Mouse (Mus musculus): ENCODE data around the gene Gli2. TPM values are rescaled to one million over a fixed set of nuclear protein-coding genes. Genes with fewer than 3 reads are reported as not detected.

The Gli2 gene
- total and polyA plus RNA-seq, 2 experiments from 2014 or later, result 3.0 to 13.9 TPM

DNA sequence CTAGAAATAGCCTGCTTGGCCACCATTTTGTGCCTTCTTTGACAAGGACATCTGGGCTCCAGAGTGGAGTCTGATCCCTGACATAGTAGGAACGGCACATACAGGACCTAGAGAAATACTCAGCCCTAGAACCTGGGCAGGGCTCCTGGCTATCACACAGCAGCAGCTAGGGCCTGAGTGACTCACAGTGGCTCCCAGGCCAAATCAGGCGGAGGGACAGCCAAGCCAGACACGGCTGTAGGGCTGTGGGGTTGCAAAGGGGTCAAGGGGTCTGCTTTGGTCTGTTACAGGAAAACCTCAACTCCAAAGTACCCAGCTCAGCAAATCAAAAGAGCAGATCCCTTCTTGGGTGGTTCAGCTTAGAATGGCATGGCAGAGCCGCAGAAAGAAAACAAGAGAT lies 115.2 kb downstream of the Gli2 start:
- no peak overlapping the region for H3K27ac ChIP-seq
- H3K9me3 ChIP-seq (ENCODE audit: low read length), result no peaks in the 10 kb centered on the region
- ATAC-seq (no peak), DNase-seq (ENCODE audit: low spot score) (no peak)
- no peak for TF ChIP-seq CTCF (IDR thresholded peaks at IDR 0.05; ENCODE audit: low read depth)
- H3K4me1 ChIP-seq (ENCODE audit: insufficient read depth, low read length), result peaks cover 22% of the 10 kb centered on the region
- H3K27me3 ChIP-seq (ENCODE audit: insufficient read depth, low read length), result no peaks in the 10 kb centered on the region
- no peaks in the 10 kb centered on the region for H3K36me3 ChIP-seq (ENCODE audit: insufficient read depth, low read length)
- H3K4me3 ChIP-seq (ENCODE audit: low read length), result no peak overlapping the region
- 66% methylated on average over 4 of the region's 4 CpGs for whole genome bisulfite sequencing
- H3K4me2 ChIP-seq (ENCODE audit: low read depth, low read length), result no peak overlapping the region
- H3K9ac ChIP-seq (replicated peaks; ENCODE audit: low read length), result no peak overlapping the region

- Histone ChIP-seq H3K9me3 (ENCODE audit: low read length) (no peaks in the 10 kb centered on the region), H3K4me3 (ENCODE audit: low read length) (no peak overlapping the region), H3K4me1 (ENCODE audit: insufficient read depth, low read length) (peaks cover 22% of the 10 kb centered on the region), H3K27me3 (ENCODE audit: insufficient read depth, low read length) (no peaks in the 10 kb centered on the region), H3K27ac (no peak overlapping the region), H3K36me3 (ENCODE audit: insufficient read depth, low read length) (no peaks in the 10 kb centered on the region), H3K9ac (replicated peaks; ENCODE audit: low read length) (no peak overlapping the region), H3K4me2 (ENCODE audit: low read depth, low read length) (no peak overlapping the region)
- DNase-seq (ENCODE audit: low spot score) (peak; percentile 60), ATAC-seq (peak; percentile 77)
- no peak for TF ChIP-seq CTCF (IDR thresholded peaks at IDR 0.05; ENCODE audit: low read depth)
- 17% methylated on average over 4 of the region's 4 CpGs for WGBS
Measured at GRCm38 (mm10) chr1:118936108-118936507, 117.3 kb downstream of the Gli2 start.

DNA sequence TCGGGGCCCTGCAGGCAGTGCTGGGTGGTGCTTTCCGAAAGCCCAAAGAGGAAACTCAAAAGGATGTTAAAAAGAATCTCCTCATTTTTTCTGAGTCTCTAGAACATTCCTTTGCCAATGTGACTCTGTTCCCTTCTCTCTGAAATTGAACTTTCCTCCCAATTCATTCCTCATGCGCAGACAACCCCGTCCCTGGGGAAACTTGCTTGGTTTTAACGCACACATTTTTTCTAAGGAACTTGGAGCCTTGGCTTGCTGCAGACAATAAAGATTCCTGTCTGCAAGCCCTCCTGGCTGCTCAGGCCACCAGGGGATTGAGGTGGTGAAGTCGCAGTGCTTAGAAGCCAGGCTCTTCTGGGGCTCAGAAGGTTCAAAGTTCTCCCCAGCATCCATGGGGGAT lies 117.9 kb downstream of the Gli2 start:
- Histone ChIP-seq H3K9me3 (ENCODE audit: low read length) (no peaks in the 10 kb centered on the region), H3K27ac (no peak overlapping the region), H3K4me1 (ENCODE audit: insufficient read depth, low read length) (peaks cover 22% of the 10 kb centered on the region), H3K27me3 (ENCODE audit: insufficient read depth, low read length) (no peaks in the 10 kb centered on the region), H3K9ac (replicated peaks; ENCODE audit: low read length) (no peak overlapping the region), H3K4me2 (ENCODE audit: low read depth, low read length) (no peak overlapping the region), H3K36me3 (ENCODE audit: insufficient read depth, low read length) (no peaks in the 10 kb centered on the region), H3K4me3 (ENCODE audit: low read length) (no peak overlapping the region)
- ATAC-seq (no peak), DNase-seq (ENCODE audit: low spot score) (no peak)
- WGBS, result 52% methylated on average over 6 of the region's 6 CpGs
- TF ChIP-seq CTCF (IDR thresholded peaks at IDR 0.05; ENCODE audit: low read depth), result no peak

DNA sequence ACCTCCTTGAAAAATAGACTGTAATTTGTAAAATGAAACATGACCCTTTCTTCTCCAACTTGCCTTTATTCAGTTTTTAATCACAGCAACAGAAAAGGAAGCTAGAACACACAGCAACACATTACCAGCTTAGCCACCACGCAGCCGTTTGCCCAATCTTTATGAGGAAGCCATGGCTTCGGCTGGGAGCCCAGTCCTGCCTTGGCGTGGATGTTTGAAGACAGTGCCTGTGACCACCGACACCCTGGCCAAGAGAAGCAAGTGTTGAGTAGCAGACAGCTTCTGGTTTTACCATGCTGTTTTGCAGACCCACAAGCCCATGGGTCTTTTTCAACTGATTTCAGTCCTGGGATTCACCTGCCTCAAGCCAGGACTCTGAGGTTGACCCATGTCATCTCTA lies 121.3 kb downstream of the Gli2 start:
- Histone ChIP-seq H3K9ac (replicated peaks; ENCODE audit: low read length) (no peak overlapping the region), H3K9me3 (ENCODE audit: low read length) (no peaks in the 10 kb centered on the region), H3K27me3 (ENCODE audit: insufficient read depth, low read length) (no peaks in the 10 kb centered on the region), H3K4me2 (ENCODE audit: low read depth, low read length) (no peak overlapping the region), H3K27ac (no peak overlapping the region), H3K4me1 (ENCODE audit: insufficient read depth, low read length) (peaks cover 12% of the 10 kb centered on the region), H3K4me3 (ENCODE audit: low read length) (no peak overlapping the region), H3K36me3 (ENCODE audit: insufficient read depth, low read length) (no peaks in the 10 kb centered on the region)
- ATAC-seq, result no peak
- DNase-seq (ENCODE audit: low spot score), result no peak
- no peak for TF ChIP-seq CTCF (IDR thresholded peaks at IDR 0.05; ENCODE audit: low read depth)
- WGBS, result 91% methylated on average over 5 of the region's 5 CpGs

DNA sequence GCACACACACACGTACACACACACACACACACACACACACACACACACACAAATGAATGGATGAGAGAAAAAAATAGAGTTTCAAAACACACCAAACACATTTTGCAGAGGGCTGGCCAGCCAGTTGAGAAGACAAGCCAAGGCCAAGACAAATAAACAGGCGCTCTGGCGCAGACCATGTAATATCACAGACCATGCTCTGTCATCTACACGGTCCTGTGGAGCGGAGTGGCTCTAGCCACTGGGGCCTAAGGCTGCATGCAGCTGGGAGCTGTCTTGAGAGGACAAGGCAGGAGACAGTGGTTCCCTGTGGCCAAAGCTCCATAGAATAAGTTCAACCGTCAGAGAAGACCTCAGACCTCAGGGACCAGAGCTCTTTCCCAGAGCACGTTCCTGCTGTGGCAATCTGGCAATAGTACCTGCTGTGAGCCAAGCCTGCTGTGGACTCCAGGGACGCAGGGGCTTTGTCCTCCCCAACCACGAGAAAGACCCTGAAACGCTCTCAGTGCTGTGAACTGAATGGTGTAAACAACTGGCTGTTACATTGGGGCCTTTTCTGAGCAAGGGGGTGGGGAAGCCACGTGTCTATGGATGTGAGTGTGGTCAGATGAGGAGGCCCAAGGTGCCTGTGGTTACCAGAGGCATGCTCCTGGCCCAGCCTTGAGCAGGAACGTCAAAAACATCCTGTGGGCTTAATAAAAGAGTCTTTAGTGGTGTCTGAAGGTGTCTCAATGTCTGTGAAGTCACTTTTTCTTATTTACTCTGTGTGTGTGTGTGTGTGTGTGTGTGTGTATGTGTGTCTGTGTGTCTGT lies 125.7 kb downstream of the Gli2 start:
- no peak overlapping the region for H3K27ac ChIP-seq
- TF ChIP-seq CTCF (IDR thresholded peaks at IDR 0.05; ENCODE audit: low read depth), result no peak
- WGBS, result 57% methylated on average over 12 of the region's 12 CpGs
- no peak overlapping the region for H3K9ac ChIP-seq (replicated peaks; ENCODE audit: low read length)
- no peak for DNase-seq (ENCODE audit: low spot score)
- H3K4me2 ChIP-seq (ENCODE audit: low read depth, low read length), result no peak overlapping the region
- H3K4me3 ChIP-seq (ENCODE audit: low read length), result no peak overlapping the region
- no peaks in the 10 kb centered on the region for H3K9me3 ChIP-seq (ENCODE audit: low read length)
- H3K4me1 ChIP-seq (ENCODE audit: insufficient read depth, low read length), result no peaks in the 10 kb centered on the region
- no peaks in the 10 kb centered on the region for H3K36me3 ChIP-seq (ENCODE audit: insufficient read depth, low read length)
- H3K27me3 ChIP-seq (ENCODE audit: insufficient read depth, low read length), result no peaks in the 10 kb centered on the region
- ATAC-seq, result no peak

DNA sequence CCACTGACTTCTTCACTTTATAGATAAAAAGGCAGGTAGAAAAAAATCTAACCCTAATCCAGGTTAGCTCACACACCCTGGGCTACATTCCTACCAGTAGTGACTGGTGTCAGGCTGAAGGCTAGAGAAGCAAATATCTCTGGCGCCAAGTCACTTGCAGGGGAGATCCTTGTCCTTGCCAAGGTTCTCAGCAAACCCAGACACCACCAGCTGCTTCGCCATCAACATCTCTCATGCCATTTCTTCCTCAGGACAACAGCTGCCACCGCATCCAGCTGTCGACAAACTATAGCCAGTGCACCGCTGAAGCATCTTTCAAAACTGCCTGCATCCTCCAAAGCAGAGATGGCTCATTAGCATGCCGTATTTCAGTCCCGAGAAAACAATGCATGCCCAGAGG lies 126.9 kb downstream of the Gli2 start:
- TF ChIP-seq CTCF (IDR thresholded peaks at IDR 0.05; ENCODE audit: low read depth), result no peak
- Histone ChIP-seq H3K9ac (replicated peaks; ENCODE audit: low read length) (no peak overlapping the region), H3K27me3 (ENCODE audit: insufficient read depth, low read length) (no peaks in the 10 kb centered on the region), H3K9me3 (ENCODE audit: low read length) (no peaks in the 10 kb centered on the region), H3K4me2 (ENCODE audit: low read depth, low read length) (no peak overlapping the region), H3K27ac (no peak overlapping the region), H3K4me3 (ENCODE audit: low read length) (no peak overlapping the region), H3K36me3 (ENCODE audit: insufficient read depth, low read length) (no peaks in the 10 kb centered on the region), H3K4me1 (ENCODE audit: insufficient read depth, low read length) (no peaks in the 10 kb centered on the region)
- 59% methylated on average over 7 of the region's 7 CpGs for WGBS
- peak; percentile 37 for DNase-seq (ENCODE audit: low spot score)
- ATAC-seq, result no peak

DNA sequence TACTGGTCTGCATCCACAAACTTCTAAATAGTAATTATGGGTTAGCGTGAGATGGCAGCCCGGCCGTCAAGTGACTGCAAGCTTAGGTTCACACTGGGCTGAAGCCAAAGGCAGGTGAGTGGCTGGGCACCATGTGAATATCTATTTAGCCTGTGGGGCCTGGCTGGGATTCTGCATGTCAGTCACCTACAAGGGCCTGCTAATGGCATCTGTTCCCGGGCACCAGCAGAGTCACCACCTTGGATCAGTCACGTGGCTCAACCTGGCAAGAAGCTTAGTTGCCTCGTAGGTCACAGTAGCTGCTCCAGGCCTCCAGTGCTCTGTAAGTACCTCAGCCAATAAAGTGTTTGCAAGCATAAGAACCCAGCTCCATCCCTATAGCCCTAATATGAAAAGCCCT lies 131.2 kb downstream of the Gli2 start:
- Histone ChIP-seq H3K9me3 (ENCODE audit: low read length) (no peaks in the 10 kb centered on the region), H3K4me1 (ENCODE audit: insufficient read depth, low read length) (no peaks in the 10 kb centered on the region; the same call in 1 of the 2 replicates), H3K9ac (replicated peaks; ENCODE audit: low read length) (no peak overlapping the region), H3K27ac (no peak overlapping the region), H3K4me3 (ENCODE audit: low read length) (no peak overlapping the region), H3K27me3 (ENCODE audit: insufficient read depth, low read length) (no peaks in the 10 kb centered on the region), H3K36me3 (ENCODE audit: insufficient read depth, low read length) (no peaks in the 10 kb centered on the region), H3K4me2 (ENCODE audit: low read depth, low read length) (no peak overlapping the region)
- 66% methylated on average over 6 of the region's 6 CpGs for WGBS
- ATAC-seq (no peak), DNase-seq (ENCODE audit: low spot score) (no peak)
- TF ChIP-seq CTCF (IDR thresholded peaks at IDR 0.05; ENCODE audit: low read depth), result no peak
